Mouse (Mus musculus): ENCODE measurements around the gene Prrc2a.

Prrc2a gene

DNA sequence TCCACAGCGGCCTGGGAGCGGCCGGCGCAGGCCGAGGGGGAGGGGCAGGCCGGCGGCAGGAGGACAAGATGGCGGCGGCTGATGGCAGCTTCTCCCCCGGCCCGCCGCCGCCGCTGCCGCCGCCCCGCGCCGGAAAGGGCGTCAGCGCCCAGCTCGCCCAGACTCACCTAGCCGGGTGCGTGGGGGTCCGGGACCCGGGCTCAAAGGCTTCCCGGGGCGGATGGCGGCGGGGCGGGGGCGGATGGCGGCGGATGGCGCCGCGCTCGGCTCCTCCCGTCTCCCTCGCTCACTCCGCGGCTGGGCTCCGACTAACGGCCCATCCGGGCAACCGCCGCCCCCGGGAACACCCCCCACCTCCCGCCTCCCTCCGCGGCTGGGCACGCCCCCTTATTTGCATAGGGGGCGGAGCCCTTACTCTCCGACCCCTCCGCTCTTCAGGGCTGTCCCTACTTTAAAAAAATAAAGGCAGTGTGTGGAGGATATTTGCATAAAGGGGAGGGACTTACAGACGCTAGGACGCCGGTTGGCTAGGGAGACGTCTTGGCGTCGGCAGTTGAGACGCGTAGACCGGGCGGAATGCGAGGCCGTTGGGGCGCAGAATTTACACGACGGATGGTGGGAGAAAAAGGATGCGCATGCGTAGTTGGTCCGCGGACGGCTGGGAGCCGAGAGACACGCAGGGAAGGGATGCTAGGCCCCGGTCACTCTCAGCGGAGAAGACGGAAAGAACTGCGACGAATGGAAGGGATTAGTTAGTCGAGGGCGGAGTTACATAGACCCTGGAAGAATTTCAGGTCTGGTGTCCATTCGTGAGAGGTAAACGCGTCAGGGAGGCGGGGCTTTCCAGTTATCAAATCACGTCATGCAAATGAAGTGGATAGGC, at the start of gene Prrc2a:
Gene Prrc2a (minus strand): TSS at position 330 of the 883 bp plus-strand sequence.
- peak; percentile 98 for DNase-seq (ENCODE audit: low read depth)

- DNase-seq (ENCODE audit: low read depth), result no peak
Observed at GRCm38 (mm10) chr17:35213071-35213470, 48.4 kb upstream of the Prrc2a start.

GRCm38 (mm10) chr17:35210593-35210992, 45.9 kb upstream of the Prrc2a start:
- no peak for DNase-seq (ENCODE audit: low read depth)

GRCm38 (mm10) chr17:35209785-35210535, 45.3 kb upstream of the Prrc2a start:
- DNase-seq (ENCODE audit: low read depth), result no peak

- no peak for DNase-seq (ENCODE audit: low read depth)
Observed at GRCm38 (mm10) chr17:35205380-35205769, 40.7 kb upstream of the Prrc2a start.

- DNase-seq (ENCODE audit: low read depth), result no peak
Observed at GRCm38 (mm10) chr17:35204494-35205379, 40.0 kb upstream of the Prrc2a start, which contains the start of gene Lta. Gene Lta, minus strand, starts transcription at chr17:35205351.

DNA sequence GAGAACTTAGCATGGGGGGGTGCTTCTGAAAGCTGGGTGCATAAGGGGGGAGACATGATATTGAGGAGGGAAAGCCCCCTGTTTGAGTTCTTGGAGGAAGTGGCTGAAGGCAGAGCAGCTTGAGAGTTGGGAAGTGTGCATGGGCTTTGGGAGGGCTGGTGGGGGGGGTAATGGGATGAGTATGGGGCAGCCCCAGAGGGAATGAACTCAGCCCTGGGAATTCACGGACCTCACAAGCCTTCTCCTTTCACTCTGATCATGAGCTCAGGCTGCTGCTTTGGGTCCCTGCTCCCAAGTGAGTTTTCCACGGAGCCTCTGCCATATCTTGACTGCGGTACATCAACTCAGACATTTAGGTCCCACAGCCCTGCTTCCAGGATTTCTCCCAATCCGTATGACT, 37.7 kb upstream of the Prrc2a start:
- DNase-seq (ENCODE audit: low read depth), result no peak

DNA sequence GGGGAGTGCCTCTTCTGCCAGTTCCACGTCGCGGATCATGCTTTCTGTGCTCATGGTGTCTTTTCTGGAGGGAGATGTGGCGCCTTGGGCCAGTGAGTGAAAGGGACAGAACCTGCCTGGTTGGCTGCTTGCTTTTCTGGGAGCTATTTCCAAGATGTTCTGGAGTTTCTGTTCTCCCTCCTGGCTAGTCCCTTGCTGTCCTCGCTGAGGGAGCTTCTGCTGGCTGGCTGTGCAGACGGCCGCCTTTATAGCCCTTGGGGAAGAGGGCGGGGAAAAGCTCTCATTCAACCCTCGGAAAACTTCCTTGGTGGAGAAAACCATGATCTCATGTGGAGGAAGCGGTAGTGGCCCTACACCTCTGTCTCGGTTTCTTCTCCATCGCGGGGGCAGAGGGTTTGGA, 37.1 kb upstream of the Prrc2a start, which contains the start of gene Tnf:
Gene Tnf (minus strand): TSS at position 221 of the 400 bp plus-strand sequence.
- DNase-seq (ENCODE audit: low read depth), result no peak

DNA sequence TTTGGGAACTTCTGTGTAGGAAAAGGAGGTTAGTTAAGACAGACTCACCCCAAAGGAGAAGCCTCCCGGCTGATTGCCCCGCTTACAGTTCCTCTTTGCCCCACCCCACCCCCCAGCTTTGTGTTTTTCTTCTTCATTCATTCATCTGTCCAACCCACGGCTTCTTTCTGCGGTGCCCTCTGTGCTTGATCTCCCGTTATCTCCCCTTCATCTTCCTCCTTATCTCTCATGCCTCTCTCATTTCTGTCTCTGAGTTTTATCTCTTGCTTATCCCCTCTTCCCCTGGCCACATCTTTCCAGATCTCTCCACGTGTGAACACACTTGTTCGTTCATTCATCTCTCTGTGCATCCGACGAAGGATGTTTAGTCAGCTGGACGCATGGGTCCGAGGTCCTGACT, 36.4 kb upstream of the Prrc2a start:
- no peak for DNase-seq (ENCODE audit: low read depth)

DNA sequence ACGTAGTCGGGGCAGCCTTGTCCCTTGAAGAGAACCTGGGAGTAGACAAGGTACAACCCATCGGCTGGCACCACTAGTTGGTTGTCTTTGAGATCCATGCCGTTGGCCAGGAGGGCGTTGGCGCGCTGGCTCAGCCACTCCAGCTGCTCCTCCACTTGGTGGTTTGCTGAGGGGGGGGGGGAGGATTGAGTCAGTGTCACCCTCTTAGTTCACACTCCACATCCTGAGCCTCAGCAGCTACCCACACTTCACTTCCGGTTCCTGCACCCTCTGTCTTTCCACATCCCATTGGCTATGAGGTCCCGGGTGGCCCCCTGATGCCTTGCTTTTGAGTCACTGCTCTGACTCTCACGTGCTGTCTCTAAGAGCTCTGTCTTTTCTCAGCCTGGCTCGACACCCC, 35.7 kb upstream of the Prrc2a start:
- no peak for DNase-seq (ENCODE audit: low read depth)

- no peak for DNase-seq (ENCODE audit: low read depth)
Observed at GRCm38 (mm10) chr17:35198946-35199345, 34.2 kb upstream of the Prrc2a start.

- no peak for DNase-seq (ENCODE audit: low read depth)
Observed at GRCm38 (mm10) chr17:35198029-35198428, 33.3 kb upstream of the Prrc2a start.

DNA sequence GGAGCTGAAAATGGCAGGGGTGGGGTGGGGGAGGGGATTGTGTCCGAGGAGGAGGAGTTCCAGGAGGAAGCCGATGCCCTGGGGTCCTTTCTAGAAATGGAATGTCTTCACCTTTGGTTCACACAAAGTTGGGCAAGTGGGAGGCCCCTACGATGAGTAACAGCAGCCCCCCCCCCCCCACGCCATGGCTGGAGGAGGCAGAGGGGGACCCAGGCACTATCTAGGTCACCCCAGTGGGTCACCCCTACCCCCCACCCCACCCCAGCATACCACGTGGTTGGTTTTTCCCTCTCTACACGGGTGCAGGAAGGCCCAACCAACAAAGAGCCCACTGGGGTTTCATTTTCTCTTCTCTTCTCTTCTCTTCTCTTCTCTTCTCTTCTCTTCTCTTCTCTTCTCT, 32.4 kb upstream of the Prrc2a start:
- DNase-seq (ENCODE audit: low read depth), result no peak

DNA sequence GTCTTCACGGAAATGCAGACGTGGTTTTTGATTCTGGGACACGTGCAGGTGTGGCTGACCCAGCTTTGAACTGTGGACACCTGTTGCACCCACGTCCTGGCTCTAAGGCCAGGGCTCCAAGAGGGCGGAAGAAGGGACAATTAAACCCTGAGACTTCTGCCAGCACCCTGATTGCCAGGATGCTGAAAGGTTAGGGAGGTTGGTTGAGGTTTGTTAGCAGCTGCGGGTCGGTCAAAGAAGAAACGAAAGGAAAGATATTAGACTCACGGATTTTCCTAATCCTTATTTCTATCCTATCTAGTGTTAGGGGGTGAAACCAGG, 31.6 kb upstream of the Prrc2a start:
- DNase-seq (ENCODE audit: low read depth), result no peak

DNA sequence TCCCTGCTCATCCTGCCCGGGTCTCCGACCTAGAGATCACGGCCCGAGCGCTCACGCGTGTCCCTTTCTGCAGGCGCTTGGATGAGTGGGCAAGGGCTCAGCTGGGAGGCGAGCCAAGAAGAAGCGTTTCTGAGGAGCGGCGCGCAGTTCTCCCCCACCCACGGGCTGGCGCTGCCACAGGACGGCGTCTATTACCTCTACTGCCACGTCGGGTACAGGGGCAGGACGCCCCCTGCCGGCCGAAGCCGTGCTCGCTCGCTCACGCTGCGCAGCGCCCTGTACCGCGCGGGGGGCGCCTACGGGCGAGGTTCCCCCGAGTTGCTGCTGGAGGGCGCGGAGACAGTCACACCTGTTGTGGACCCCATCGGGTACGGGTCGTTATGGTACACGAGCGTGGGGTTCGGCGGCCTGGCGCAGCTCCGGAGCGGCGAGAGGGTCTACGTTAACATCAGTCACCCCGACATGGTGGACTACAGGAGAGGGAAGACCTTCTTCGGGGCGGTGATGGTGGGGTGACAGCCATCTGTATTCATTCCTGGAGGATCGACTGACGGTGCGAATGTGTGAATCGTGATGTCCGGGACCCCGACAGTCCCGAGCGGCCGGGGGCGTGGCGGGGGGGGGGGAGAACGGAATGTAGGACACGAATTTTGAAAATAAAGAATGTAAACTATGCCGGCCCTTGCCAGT, 31.1 kb upstream of the Prrc2a start:
- no peak for DNase-seq (ENCODE audit: low read depth)

GRCm38 (mm10) chr17:35194844-35195630, 30.3 kb upstream of the Prrc2a start:
- DNase-seq (ENCODE audit: low read depth), result no peak

DNA sequence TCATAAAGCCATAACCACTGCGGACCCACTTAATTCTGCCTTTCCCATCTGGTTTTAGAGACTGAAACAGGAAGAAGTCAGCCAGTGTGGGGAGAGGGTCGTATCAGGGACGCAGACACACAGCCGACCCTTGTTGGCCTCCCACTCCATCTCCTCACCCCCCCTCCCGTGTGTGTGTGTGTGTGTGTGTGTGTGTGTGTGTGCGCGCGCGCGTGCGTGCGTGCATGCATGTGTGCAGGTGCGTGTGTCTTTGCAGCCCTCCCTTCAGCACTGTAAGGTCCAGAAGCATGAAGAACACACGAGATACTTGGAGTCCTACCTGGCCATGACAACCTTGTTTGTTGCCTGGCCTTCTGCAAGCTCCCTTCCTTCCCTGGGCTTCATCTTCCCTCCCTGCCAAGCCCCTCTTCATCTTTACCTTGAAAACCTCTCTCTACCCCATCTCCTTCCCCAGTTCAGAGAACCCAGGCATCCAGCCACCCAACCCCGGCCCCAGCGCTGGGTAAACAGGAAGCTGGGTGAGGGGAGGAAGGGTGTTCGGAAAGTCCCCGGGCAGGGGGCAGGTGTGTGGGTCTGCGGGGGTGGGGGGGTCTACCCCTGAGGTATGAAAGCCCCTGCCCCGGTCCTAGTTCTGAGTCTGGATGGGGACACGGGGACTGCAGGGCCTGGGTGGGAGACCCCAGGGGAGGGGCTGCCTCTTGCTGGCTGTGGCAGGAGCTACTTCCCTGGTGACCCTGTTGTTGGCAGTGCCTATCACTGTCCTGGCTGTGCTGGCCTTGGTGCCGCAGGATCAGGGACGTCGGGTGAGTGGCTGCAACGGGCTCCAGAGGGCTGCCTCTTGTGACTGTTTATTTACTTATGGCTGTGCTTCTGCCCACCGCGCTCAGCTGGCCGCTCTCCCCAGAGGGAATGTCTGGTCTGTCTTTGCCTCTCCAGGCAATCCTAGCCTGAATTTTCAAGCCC, 29.5 kb upstream of the Prrc2a start, which contains the start of gene Ltb:
Gene Ltb (plus strand): TSS at position 559 of the 963 bp plus-strand sequence.
- no peak for DNase-seq (ENCODE audit: low read depth)

DNA sequence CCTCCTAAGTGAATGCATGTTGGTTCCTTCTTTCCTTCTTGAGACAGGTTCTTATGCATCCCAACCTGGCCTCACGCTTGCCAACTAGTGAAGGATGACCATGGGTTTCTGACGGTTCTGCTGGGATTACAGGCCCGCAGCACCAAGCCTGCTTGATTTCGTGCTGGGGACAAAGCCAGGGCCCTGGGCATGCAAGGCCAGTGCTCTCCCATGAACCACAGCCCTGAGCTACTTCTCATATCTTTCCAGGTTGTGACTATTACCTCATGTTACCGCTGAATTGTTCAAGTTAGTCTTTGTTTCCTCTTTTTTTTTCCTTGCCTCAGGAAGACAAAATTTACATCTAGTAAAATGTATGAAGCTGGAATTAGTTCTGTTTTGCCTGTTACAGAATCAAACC, 28.2 kb upstream of the Prrc2a start:
- DNase-seq (ENCODE audit: low read depth), result no peak

DNA sequence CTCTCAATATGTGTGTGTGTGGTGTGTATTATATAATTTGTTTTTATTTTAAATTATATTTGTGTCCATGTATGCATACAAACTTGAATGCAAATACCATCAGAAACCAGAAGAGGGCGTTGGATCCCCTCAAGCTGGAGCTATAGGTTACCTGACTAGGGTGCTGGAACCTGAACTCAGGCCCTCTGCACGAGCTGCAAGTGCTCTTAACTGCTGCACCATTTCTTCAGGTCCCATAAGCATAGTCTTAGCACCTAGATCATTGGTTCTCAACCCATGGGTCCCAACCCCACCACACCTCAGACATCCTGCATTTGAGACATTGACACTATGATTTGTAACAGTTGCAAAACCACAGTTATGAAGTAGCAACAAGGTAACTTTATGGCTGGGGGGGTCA, 27.0 kb upstream of the Prrc2a start:
- no peak for DNase-seq (ENCODE audit: low read depth)

DNA sequence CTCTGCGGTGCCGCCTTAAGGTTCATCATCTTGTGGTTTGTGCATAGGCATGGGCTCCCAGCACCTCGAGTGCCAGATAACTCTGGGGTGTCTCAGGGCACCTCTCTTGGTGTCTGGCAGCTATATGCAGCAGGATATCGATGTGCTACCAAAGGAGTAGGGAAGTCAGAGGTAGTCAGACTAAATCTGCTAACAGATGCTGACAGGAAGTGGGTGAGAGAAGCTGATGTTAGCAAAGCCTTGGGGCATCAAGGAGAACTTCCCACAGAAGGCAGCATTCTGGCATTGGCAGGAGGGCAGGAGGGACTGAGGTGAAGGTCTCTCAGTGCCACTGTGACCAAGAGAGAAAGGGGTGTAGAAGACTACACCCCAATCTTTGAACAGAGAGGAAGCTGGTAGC, 25.4 kb upstream of the Prrc2a start:
- no peak for DNase-seq (ENCODE audit: low read depth)
